Mouse (Mus musculus) heart, adult 2 months (tissue): ENCODE results near the gene Slf2. TPM values are rescaled to one million over a fixed set of nuclear protein-coding genes. Genes with fewer than 3 reads are reported as not detected.

Experiments
- DNase-seq, 2 experiments: peaks; one replicate each; pipeline ENCODE4 v3.0.0; 2021
- H3K27ac ChIP-seq: fragments of 200-600 bp; 2 replicates; pipeline ENCODE4 v1.8.1; 2022
- H3K27me3 ChIP-seq: fragments of 200-500 bp; 2 replicates; pipeline ENCODE4 v1.6.1; 2012; ENCODE audit warnings: mild to moderate bottlenecking, low read length, inconsistent platforms, mixed read lengths; ENCODE audit not compliant: control insufficient read depth, insufficient read depth
- H3K36me3 ChIP-seq: fragments of 200-500 bp; 2 replicates; pipeline ENCODE4 v1.6.1; 2012; ENCODE audit warnings: low read length, inconsistent platforms; ENCODE audit not compliant: control insufficient read depth, insufficient read depth
- H3K4me1 ChIP-seq: fragments of 200-500 bp; 2 replicates; pipeline ENCODE4 v1.6.1; 2011; ENCODE audit warnings: low read length; ENCODE audit not compliant: control insufficient read depth, insufficient read depth
- H3K4me3 ChIP-seq: fragments of 200-600 bp; 2 replicates; pipeline ENCODE4 v1.8.1; 2022
- H3K79me2 ChIP-seq: fragments of 200-500 bp; replicated peaks from 2 replicates; pipeline ENCODE4 v1.6.1; 2012; ENCODE audit warnings: mild to moderate bottlenecking, inconsistent platforms, low read length, moderate library complexity, mixed read lengths; ENCODE audit not compliant: control insufficient read depth, insufficient read depth
- H3K9ac ChIP-seq: fragments of 200-500 bp; 2 replicates; pipeline ENCODE4 v1.6.1; 2012; ENCODE audit warnings: low read depth, mild to moderate bottlenecking, control low read depth, inconsistent platforms, low read length, mixed read lengths
- CTCF ChIP-seq: fragments of 200-600 bp; IDR thresholded peaks from 2 replicates; pipeline ENCODE4 v1.8.1; 2022; ENCODE audit warnings: antibody characterized with exemption, mild to moderate bottlenecking, moderate library complexity
- EP300 ChIP-seq: fragments of 200-500 bp; IDR thresholded peaks from 2 replicates; pipeline ENCODE4 v1.6.1; 2011; ENCODE audit warnings: low read depth, low read length, control low read depth; ENCODE audit not compliant: insufficient read depth
- POLR2A ChIP-seq: fragments of 200-500 bp; IDR thresholded peaks from 2 replicates; pipeline ENCODE4 v1.6.1; 2011; ENCODE audit warnings: mild to moderate bottlenecking, low read depth, low read length, control low read depth; ENCODE audit not compliant: insufficient read depth
- WGBS: fragments of 180-500 bp; shearing (Covaris S2); methylation state at CpG from one replicate; pipeline ENCODE4 v1.1.7; 2018; 5-methylcytosine and 5-hydroxymethylcytosine counted together
- intact Hi-C: fragments of 180-260 bp; cut with DNase I; formaldehyde crosslinking; loops from one replicate; pipeline ENCODE4 v1.15.1; 2025
- polyA plus RNA-seq: library from polyadenylated mRNA; depleted of rRNA; stranded (reverse); fragments of >200 nt; gene quantifications from 2 replicates; pipeline ENCODE4 v1.2.3, GENCODE M21; 2012
- total RNA-seq, 2 experiments: library from RNA; stranded (reverse); gene quantifications; 2 replicates each; pipeline ENCODE4 v1.2.3; 2021

Slf2 gene
- total and polyA plus RNA-seq, 3 experiments = 16.6 to 23.0 (median 18.4) TPM

GRCm38 (mm10) chr19:44899104-44899793 lies 31.7 kb upstream of the Slf2 start:
- no peaks in the 10 kb centered on the region for H3K36me3 ChIP-seq
- 46% methylated on average over 9 of the region's 9 CpGs for WGBS

DNA sequence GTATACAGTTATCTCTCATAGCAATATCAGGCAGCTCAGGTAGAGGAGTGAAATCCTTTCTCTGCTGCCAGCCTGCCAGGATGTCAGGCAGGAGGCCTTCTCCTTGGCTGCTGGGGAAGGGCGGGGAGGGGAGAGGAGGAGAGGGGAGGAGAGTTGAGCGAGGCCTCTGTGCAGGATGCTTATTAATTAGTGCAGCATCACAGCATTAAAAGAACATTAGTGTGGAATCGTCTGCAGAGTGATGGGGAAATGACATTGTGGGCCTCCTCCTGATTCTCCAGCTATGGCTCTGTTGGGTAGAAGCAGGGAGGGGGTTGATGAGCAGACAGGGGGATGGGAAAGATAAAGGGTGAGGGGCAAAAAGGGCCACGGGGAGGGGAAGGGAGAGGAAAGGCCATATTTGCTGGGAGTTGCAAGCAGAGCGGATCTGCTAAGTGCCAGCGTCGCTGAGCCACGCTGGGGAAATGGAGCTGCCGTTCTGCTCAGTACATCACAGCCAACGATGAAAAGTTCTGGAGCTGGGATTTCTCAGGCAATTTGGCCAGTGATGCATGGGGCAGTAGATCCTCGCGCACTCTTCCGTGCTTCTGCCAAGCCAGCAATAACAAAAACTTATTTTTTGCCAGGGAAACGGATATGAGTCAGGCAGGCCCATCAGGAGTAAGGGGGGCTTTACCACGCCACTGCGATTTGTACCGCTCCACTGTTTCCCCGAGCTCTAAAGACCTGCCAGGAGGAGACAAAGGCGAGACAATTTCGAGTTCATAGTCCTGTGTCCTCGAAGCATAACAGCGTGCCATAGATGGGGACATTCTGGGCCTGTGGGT lies 30.8 kb upstream of the Slf2 start:
- WGBS = 30% methylated on average over 22 of the region's 22 CpGs
- H3K4me3 ChIP-seq = 0 out of 2 replicates have a peak overlapping the region, but pooled peaks have one; percentile 5
- 0 out of 2 replicates have a peak overlapping the region, but pooled peaks have one; percentile 2 for H3K9ac ChIP-seq

More at GRCm38 (mm10) chr19:44899104-44899793, 31.7 kb upstream of the Slf2 start:
- H3K27ac ChIP-seq = no peak overlapping the region
- TF ChIP-seq CTCF (no peak), POLR2A (no peak), EP300 (no peak)
- H3K79me2 ChIP-seq = no peaks in the 10 kb centered on the region
- peaks cover 3% of the 10 kb centered on the region for H3K4me1 ChIP-seq
- no peak for DNase-seq
- no peak overlapping the region for H3K9ac ChIP-seq
- H3K4me3 ChIP-seq = no peak overlapping the region
- intact Hi-C loops = no loop called here
- no peaks in the 10 kb centered on the region for H3K27me3 ChIP-seq

GRCm38 (mm10) chr19:44901047-44901446 lies 29.9 kb upstream of the Slf2 start:
- no peaks in the 10 kb centered on the region for H3K27me3 ChIP-seq
- H3K4me1 ChIP-seq = peaks cover 3% of the 10 kb centered on the region
- WGBS = 66% methylated on average over 3 of the region's 3 CpGs
- H3K27ac ChIP-seq = no peak overlapping the region
- no peak for DNase-seq
- H3K9ac ChIP-seq = no peak overlapping the region
- TF ChIP-seq CTCF (no peak), EP300 (no peak), POLR2A (no peak)
- H3K36me3 ChIP-seq = no peaks in the 10 kb centered on the region
- no peak overlapping the region for H3K4me3 ChIP-seq
- intact Hi-C loops = no loop called here
- no peaks in the 10 kb centered on the region for H3K79me2 ChIP-seq

More for the DNA sequence above, 30.8 kb upstream of the Slf2 start:
- H3K27ac ChIP-seq = peak overlapping the region; percentile 31
- no peaks in the 10 kb centered on the region for H3K36me3 ChIP-seq
- TF ChIP-seq EP300 = 0 out of 2 replicates have a peak, but pooled peaks have one; percentile 8
- 0 out of 2 replicates have a peak, but pooled peaks have one; percentile 29 for TF ChIP-seq POLR2A
- TF ChIP-seq CTCF = no peak
- H3K79me2 ChIP-seq = no peaks in the 10 kb centered on the region
- no peaks in the 10 kb centered on the region for H3K27me3 ChIP-seq
- intact Hi-C loops = no loop called here
- H3K4me1 ChIP-seq = peaks cover 3% of the 10 kb centered on the region
- DNase-seq = peak; percentile 38 to 45

GRCm38 (mm10) chr19:44902324-44902723 lies 28.6 kb upstream of the Slf2 start:
- intact Hi-C loops = no loop called here
- Histone ChIP-seq H3K36me3 (no peaks in the 10 kb centered on the region), H3K4me3 (no peak overlapping the region), H3K27me3 (no peaks in the 10 kb centered on the region), H3K79me2 (no peaks in the 10 kb centered on the region), H3K27ac (no peak overlapping the region), H3K4me1 (peaks cover 3% of the 10 kb centered on the region), H3K9ac (no peak overlapping the region)
- 52% methylated on average over 4 of the region's 4 CpGs for WGBS
- TF ChIP-seq EP300 = no peak
- DNase-seq = peak; percentile 54 to 60

- H3K36me3 ChIP-seq = no peaks in the 10 kb centered on the region
- H3K27me3 ChIP-seq = no peaks in the 10 kb centered on the region
- intact Hi-C loops = no loop called here
- no peak overlapping the region for H3K4me3 ChIP-seq
- peaks cover 4% of the 10 kb centered on the region for H3K4me1 ChIP-seq
- no peak overlapping the region for H3K27ac ChIP-seq
- DNase-seq = no peak
- no peaks in the 10 kb centered on the region for H3K79me2 ChIP-seq
- 80% methylated on average over 6 of the region's 6 CpGs for WGBS
- H3K9ac ChIP-seq = no peak overlapping the region
- TF ChIP-seq EP300 = no peak
Observed at GRCm38 (mm10) chr19:44903343-44904000, 27.5 kb upstream of the Slf2 start.
